Mouse (Mus musculus): ENCODE data around the gene Mup4. TPM values are rescaled to one million over a fixed set of nuclear protein-coding genes. Genes with fewer than 3 reads are reported as not detected.
"Not testable (repeated sequence)": the region's sequence is repeated elsewhere in the genome, so short reads cannot be mapped to it uniquely, and the experiment has no call there.

Gene Mup4
- polyA plus RNA-seq (2015; fragmentation: Nextera tagmentation; extraction: Ambion mirVana): not detected in 2 replicates

- 61% methylated on average over 3 of the region's 3 CpGs for WGBS
- Histone ChIP-seq H3K27me3 (replicated peaks; ENCODE audit: insufficient read depth, low read length) (no peaks in the 10 kb centered on the region), H3K27ac (ENCODE audit: low read length) (no peak within 1 kb of the TSS), H3K4me2 (replicated peaks; ENCODE audit: low read depth, low read length) (no peak within 1 kb of the TSS), H3K4me3 (ENCODE audit: low read depth, low read length) (no peak within 1 kb of the TSS), H3K9me3 (ENCODE audit: low read length) (no peaks in the 10 kb centered on the region), H3K9ac (replicated peaks; ENCODE audit: low read depth) (no peak within 1 kb of the TSS), H3K36me3 (ENCODE audit: insufficient read depth, low read length) (no peaks in the 10 kb centered on the region), H3K4me1 (ENCODE audit: insufficient read depth, low read depth, low read length) (no peaks in the 10 kb centered on the region)
- TF ChIP-seq EP300 (IDR thresholded peaks at IDR 0.05) (no peak), CTCF (IDR thresholded peaks at IDR 0.05) (no peak)
- ATAC-seq (no peak), DNase-seq (ENCODE audit: low spot score) (no peak)
Measured at GRCm38 (mm10) chr4:59960610-59961009, at the start of gene Mup4. Gene Mup4 (minus strand): TSS chr4:59960710.

GRCm38 (mm10) chr4:59997894-59998293, 37.4 kb upstream of the Mup4 start:
- not testable (repeated sequence) for H3K9me3 ChIP-seq (ENCODE audit: low read length); H3K36me3 ChIP-seq (ENCODE audit: insufficient read depth, low read length); DNase-seq (ENCODE audit: low spot score); ATAC-seq; H3K27ac ChIP-seq (ENCODE audit: low read length); H3K4me2 ChIP-seq (replicated peaks; ENCODE audit: low read depth, low read length); H3K4me1 ChIP-seq (ENCODE audit: insufficient read depth, low read depth, low read length); H3K27me3 ChIP-seq (replicated peaks; ENCODE audit: insufficient read depth, low read length); H3K4me3 ChIP-seq (ENCODE audit: low read depth, low read length); H3K9ac ChIP-seq (replicated peaks; ENCODE audit: low read depth)

- ATAC-seq: no peak
- 54% methylated on average over 3 of the region's 3 CpGs for WGBS
- Histone ChIP-seq H3K4me2 (replicated peaks; ENCODE audit: low read depth, low read length) (no peak within 1 kb of the TSS), H3K27ac (ENCODE audit: low read length) (no peak within 1 kb of the TSS), H3K36me3 (ENCODE audit: insufficient read depth, low read length) (no peaks in the 10 kb centered on the region), H3K9me3 (ENCODE audit: low read length) (no peaks in the 10 kb centered on the region), H3K4me3 (ENCODE audit: low read depth, low read length) (no peak within 1 kb of the TSS), H3K4me1 (ENCODE audit: insufficient read depth, low read depth, low read length) (no peaks in the 10 kb centered on the region), H3K9ac (replicated peaks; ENCODE audit: low read depth) (no peak within 1 kb of the TSS), H3K27me3 (replicated peaks; ENCODE audit: insufficient read depth, low read length) (no peaks in the 10 kb centered on the region)
- TF ChIP-seq CTCF (IDR thresholded peaks at IDR 0.05) (no peak), EP300 (IDR thresholded peaks at IDR 0.05) (no peak)
- DNase-seq (ENCODE audit: low spot score): no peak
Measured at GRCm38 (mm10) chr4:59963405-59964344, 3.2 kb upstream of the Mup4 start, which contains the start of gene Mup6. Gene Mup6 (plus strand): TSS chr4:59964294.

GRCm38 (mm10) chr4:59937543-59937942, 23.0 kb downstream of the Mup4 start:
- 57% methylated on average over 2 of the region's 2 CpGs for WGBS
- ATAC-seq (no peak), DNase-seq (ENCODE audit: low spot score) (no peak)
- Histone ChIP-seq H3K4me3 (ENCODE audit: low read depth, low read length) (no peak overlapping the region), H3K27me3 (replicated peaks; ENCODE audit: insufficient read depth, low read length) (no peaks in the 10 kb centered on the region), H3K27ac (ENCODE audit: low read length) (no peak overlapping the region), H3K4me1 (ENCODE audit: insufficient read depth, low read depth, low read length) (no peaks in the 10 kb centered on the region), H3K4me2 (replicated peaks; ENCODE audit: low read depth, low read length) (no peak overlapping the region), H3K9ac (replicated peaks; ENCODE audit: low read depth) (no peak overlapping the region), H3K36me3 (ENCODE audit: insufficient read depth, low read length) (no peaks in the 10 kb centered on the region), H3K9me3 (ENCODE audit: low read length) (no peaks in the 10 kb centered on the region)
- TF ChIP-seq EP300 (IDR thresholded peaks at IDR 0.05) (no peak), CTCF (IDR thresholded peaks at IDR 0.05) (no peak)

GRCm38 (mm10) chr4:59932505-59933281, 27.8 kb downstream of the Mup4 start:
- DNase-seq (ENCODE audit: low spot score) (peak; percentile 56), ATAC-seq (peak; percentile 44)
- no peaks in the 10 kb centered on the region for H3K27me3 ChIP-seq (replicated peaks; ENCODE audit: insufficient read depth, low read length)
- no peaks in the 10 kb centered on the region for H3K4me1 ChIP-seq (ENCODE audit: insufficient read depth, low read depth, low read length)
- no peak overlapping the region for H3K27ac ChIP-seq (ENCODE audit: low read length)
- H3K9ac ChIP-seq (replicated peaks; ENCODE audit: low read depth): no peak overlapping the region
- no peaks in the 10 kb centered on the region for H3K9me3 ChIP-seq (ENCODE audit: low read length)
- 47% methylated on average over 6 of the region's 6 CpGs for WGBS
- no peak for TF ChIP-seq EP300 (IDR thresholded peaks at IDR 0.05)
- peak; percentile 48 for TF ChIP-seq CTCF (IDR thresholded peaks at IDR 0.05)
- no peak overlapping the region for H3K4me2 ChIP-seq (replicated peaks; ENCODE audit: low read depth, low read length)
- no peak overlapping the region for H3K4me3 ChIP-seq (ENCODE audit: low read depth, low read length)
- H3K36me3 ChIP-seq (ENCODE audit: insufficient read depth, low read length): no peaks in the 10 kb centered on the region

GRCm38 (mm10) chr4:59928347-59928746, 32.2 kb downstream of the Mup4 start:
- Histone ChIP-seq H3K27me3 (replicated peaks; ENCODE audit: insufficient read depth, low read length) (no peaks in the 10 kb centered on the region), H3K36me3 (ENCODE audit: insufficient read depth, low read length) (no peaks in the 10 kb centered on the region), H3K27ac (ENCODE audit: low read length) (no peak overlapping the region), H3K4me1 (ENCODE audit: insufficient read depth, low read depth, low read length) (no peaks in the 10 kb centered on the region), H3K4me3 (ENCODE audit: low read depth, low read length) (no peak overlapping the region), H3K9ac (replicated peaks; ENCODE audit: low read depth) (no peak overlapping the region), H3K4me2 (replicated peaks; ENCODE audit: low read depth, low read length) (no peak overlapping the region), H3K9me3 (ENCODE audit: low read length) (no peaks in the 10 kb centered on the region)
- TF ChIP-seq CTCF (IDR thresholded peaks at IDR 0.05) (peak; percentile 86), EP300 (IDR thresholded peaks at IDR 0.05) (no peak)
- 10% methylated on average over 6 of the region's 6 CpGs for WGBS
- DNase-seq (ENCODE audit: low spot score) (peak; percentile 93), ATAC-seq (peak; percentile 90)

All from lung, postnatal 0 days (tissue).